Mouse (Mus musculus) ES-Bruce4 (cell line): ENCODE results near the gene Ccdc151. TPM values are rescaled to one million over a fixed set of nuclear protein-coding genes. Genes with fewer than 3 reads are reported as not detected.

Experiments used
- H3K27ac ChIP-seq: 2 replicates; pipeline ENCODE4 v1.5.1; 2012; ENCODE audit warnings: low read length, inconsistent platforms; ENCODE audit not compliant: insufficient read depth
- H3K27me3 ChIP-seq: 2 replicates; pipeline ENCODE4 v1.6.1; 2012; ENCODE audit warnings: mild to moderate bottlenecking, low read length, inconsistent platforms; ENCODE audit not compliant: control insufficient read depth, poor library complexity, insufficient read depth, severe bottlenecking
- H3K36me3 ChIP-seq: 2 replicates; pipeline ENCODE4 v1.6.1; 2012; ENCODE audit warnings: inconsistent platforms, mild to moderate bottlenecking, low read length, moderate library complexity; ENCODE audit not compliant: control insufficient read depth, poor library complexity, insufficient read depth, severe bottlenecking
- H3K4me1 ChIP-seq: one replicate; pipeline ENCODE4 v1.8.1; 2011; ENCODE audit warnings: low read length; ENCODE audit not compliant: control insufficient read depth, insufficient read depth
- H3K4me3 ChIP-seq: 2 replicates; pipeline ENCODE4 v1.5.1; 2011; ENCODE audit warnings: low read depth, mild to moderate bottlenecking, low read length
- H3K9ac ChIP-seq: 2 replicates; pipeline ENCODE4 v1.6.1; 2012; ENCODE audit warnings: low read depth, mild to moderate bottlenecking, inconsistent platforms; ENCODE audit not compliant: poor library complexity, severe bottlenecking
- H3K9me3 ChIP-seq: replicated peaks from 2 replicates; pipeline ENCODE4 v1.6.1; 2012; ENCODE audit warnings: mild to moderate bottlenecking, low read length, inconsistent platforms; ENCODE audit not compliant: control insufficient read depth, poor library complexity, insufficient read depth, severe bottlenecking
- CTCF ChIP-seq: IDR thresholded peaks from one replicate; pipeline ENCODE4 v1.8.1; 2011; ENCODE audit warnings: low read depth, low read length
- EP300 ChIP-seq: IDR thresholded peaks from 2 replicates; pipeline ENCODE4 v1.6.1; 2011; ENCODE audit warnings: low read depth, low read length; ENCODE audit not compliant: insufficient read depth
- POLR2A ChIP-seq: IDR thresholded peaks from one replicate; pipeline ENCODE4 v1.8.1; 2011; ENCODE audit warnings: low read length; ENCODE audit not compliant: insufficient read depth
- polyA plus RNA-seq: library from polyadenylated mRNA; stranded (reverse); fragments of >200 nt; gene quantifications from 2 replicates; pipeline ENCODE4 v1.2.4, GENCODE M21; 2011; ENCODE audit warnings: low read depth; ENCODE audit not compliant: missing spikeins, insufficient read depth, insufficient read length

The Ccdc151 gene
- polyA plus RNA-seq, 1 experiment = 1.6 TPM

DNA sequence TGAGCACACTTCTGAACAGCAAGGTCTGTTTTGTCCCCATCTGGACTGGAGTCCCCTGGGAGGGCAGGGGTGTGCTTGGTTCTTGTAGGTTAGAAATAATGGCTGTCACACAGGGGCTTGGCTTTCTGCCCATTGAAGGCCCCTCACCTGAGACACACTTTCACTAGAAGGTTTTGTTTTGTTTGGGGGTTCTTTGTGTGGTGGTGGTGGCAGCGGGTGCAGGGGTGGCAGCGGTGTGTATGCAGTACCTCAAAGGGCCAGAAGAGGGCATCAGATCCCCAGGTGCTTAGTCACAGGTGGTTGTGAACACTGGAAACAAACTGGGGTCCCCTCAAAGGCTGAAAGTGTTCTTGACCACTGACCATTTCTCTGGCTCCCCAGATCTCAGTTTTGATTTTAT, 24.5 kb downstream of the Ccdc151 start:
- Histone ChIP-seq H3K27ac (no peak overlapping the region), H3K9me3 (no peaks in the 10 kb centered on the region), H3K4me1 (peaks cover 3% of the 10 kb centered on the region), H3K9ac (no peak overlapping the region), H3K4me3 (no peak overlapping the region), H3K36me3 (no peaks in the 10 kb centered on the region), H3K27me3 (no peaks in the 10 kb centered on the region)
- TF ChIP-seq CTCF (peak; percentile 83), POLR2A (no peak), EP300 (no peak)

- Histone ChIP-seq H3K4me3 (no peak overlapping the region), H3K27me3 (no peaks in the 10 kb centered on the region), H3K27ac (no peak overlapping the region), H3K4me1 (peaks cover 3% of the 10 kb centered on the region), H3K36me3 (no peaks in the 10 kb centered on the region), H3K9me3 (no peaks in the 10 kb centered on the region), H3K9ac (no peak overlapping the region)
- TF ChIP-seq CTCF = no peak
- TF ChIP-seq EP300 = no peak
These were observed 25.1 kb downstream of the Ccdc151 start for GRCm38 (mm10) chr9:21977331-21977730.

- Histone ChIP-seq H3K4me1 (peaks cover 3% of the 10 kb centered on the region), H3K4me3 (no peak overlapping the region), H3K36me3 (no peaks in the 10 kb centered on the region), H3K9me3 (no peaks in the 10 kb centered on the region), H3K9ac (no peak overlapping the region), H3K27me3 (no peaks in the 10 kb centered on the region), H3K27ac (no peak overlapping the region)
- TF ChIP-seq CTCF = no peak
- no peak for TF ChIP-seq EP300
- no peak for TF ChIP-seq POLR2A
These were observed 25.7 kb downstream of the Ccdc151 start for GRCm38 (mm10) chr9:21976626-21977175.

DNA sequence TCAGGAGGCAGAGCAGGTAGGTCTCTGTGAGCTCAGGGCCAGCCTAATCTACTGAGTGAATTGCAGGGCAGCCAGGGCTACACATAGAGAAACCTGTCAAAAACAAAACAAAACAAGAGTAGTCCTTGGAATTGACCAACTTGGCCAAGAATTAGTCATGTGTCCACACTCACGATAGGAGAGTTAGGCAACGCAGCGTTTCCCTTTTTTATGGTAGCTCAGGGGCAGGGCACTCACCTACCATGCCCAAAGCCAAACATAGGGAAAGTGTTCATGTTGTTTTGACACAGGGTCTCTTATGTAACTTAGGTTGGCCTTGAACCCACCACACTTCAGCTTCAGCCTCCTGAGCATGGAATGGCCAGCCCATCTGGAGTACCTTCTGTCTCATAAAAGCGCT, 33.1 kb downstream of the Ccdc151 start:
- no peak for TF ChIP-seq POLR2A
- TF ChIP-seq EP300 = no peak
- no peak for TF ChIP-seq CTCF

DNA sequence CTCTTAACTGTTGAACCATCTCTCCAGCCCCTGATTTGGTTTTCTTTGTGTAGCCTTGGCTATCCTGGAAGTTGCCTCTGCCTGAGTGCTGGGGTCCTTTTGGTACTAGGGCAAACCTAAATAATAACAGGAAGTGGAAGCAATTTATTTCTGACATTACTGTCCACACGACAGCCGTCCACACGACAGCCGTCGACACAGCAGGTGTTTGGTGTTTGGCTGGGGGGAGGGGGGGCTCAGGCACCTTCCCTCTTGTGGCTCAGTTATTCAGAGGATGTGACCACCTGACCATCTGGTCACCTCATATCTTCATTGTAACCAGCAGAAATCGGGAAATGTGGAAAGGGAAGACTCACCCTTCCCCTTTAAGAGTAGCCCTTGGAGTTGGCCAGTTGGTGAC, 33.6 kb downstream of the Ccdc151 start:
- TF ChIP-seq EP300 = no peak
- TF ChIP-seq POLR2A = no peak
- TF ChIP-seq CTCF = no peak
- H3K27me3 ChIP-seq = no peaks in the 10 kb centered on the region
- no peak overlapping the region for H3K4me3 ChIP-seq
- no peaks in the 10 kb centered on the region for H3K36me3 ChIP-seq
- no peak overlapping the region for H3K27ac ChIP-seq
- H3K9me3 ChIP-seq = no peaks in the 10 kb centered on the region
- H3K9ac ChIP-seq = no peak overlapping the region
- H3K4me1 ChIP-seq = peaks cover 2% of the 10 kb centered on the region

More for the DNA sequence above, 33.1 kb downstream of the Ccdc151 start:
- no peaks in the 10 kb centered on the region for H3K9me3 ChIP-seq
- no peaks in the 10 kb centered on the region for H3K27me3 ChIP-seq
- H3K9ac ChIP-seq = no peak overlapping the region
- H3K36me3 ChIP-seq = no peaks in the 10 kb centered on the region
- no peak overlapping the region for H3K27ac ChIP-seq
- peaks cover 2% of the 10 kb centered on the region for H3K4me1 ChIP-seq
- no peak overlapping the region for H3K4me3 ChIP-seq

- H3K27me3 ChIP-seq = no peaks in the 10 kb centered on the region
- peak within 1 kb of the TSS; percentile 66 for H3K4me3 ChIP-seq
- TF ChIP-seq CTCF (no peak), EP300 (no peak), POLR2A (no peak)
- H3K4me1 ChIP-seq = no peaks in the 10 kb centered on the region
- H3K27ac ChIP-seq = no peak within 1 kb of the TSS
- no peaks in the 10 kb centered on the region for H3K9me3 ChIP-seq
- H3K9ac ChIP-seq = peak within 1 kb of the TSS; percentile 34; the same call in 1 of the 2 replicates
- no peaks in the 10 kb centered on the region for H3K36me3 ChIP-seq
These were observed 39.0 kb downstream of the Ccdc151 start, which contains the start of gene Epor for GRCm38 (mm10) chr9:21963417-21963816. TSS of gene Epor (minus strand) at chr9:21963506.
